Mouse (Mus musculus) heart, postnatal 0 days (tissue): ENCODE measurements at regions not wholly inside any gene's neighbourhood (a gene's known extent, or its start where the extent isn't known, plus 50 kb on each side); places are given as distances from the start of the nearest gene placed in this dataset.

Source experiments
- ATAC-seq: fragments of 200-750 bp; cut with Nextera tagmentation; 2 replicates; pipeline ENCODE4 v1.8.0; 2017; ENCODE audit warnings: low read depth, moderate number of reproducible peaks, moderate library complexity; ENCODE audit not compliant: insufficient read depth
- DNase-seq: peaks from one replicate; pipeline ENCODE4 v3.0.0-alpha.2; 2016; ENCODE audit warnings: low spot score
- H3K27ac ChIP-seq: fragments of 300-500 bp; sonication (generic); 2 replicates; pipeline ENCODE4 v1.5.1; 2014; ENCODE audit warnings: low read depth, mild to moderate bottlenecking
- H3K27me3 ChIP-seq: fragments of 300-500 bp; sonication (generic); 2 replicates; pipeline ENCODE4 v1.6.1; 2014; ENCODE audit warnings: low read length, mixed read lengths; ENCODE audit not compliant: control insufficient read depth, insufficient read depth
- H3K36me3 ChIP-seq: fragments of 300-500 bp; sonication (generic); replicated peaks from 2 replicates; pipeline ENCODE4 v1.6.1; 2014; ENCODE audit warnings: low read length, mixed read lengths; ENCODE audit not compliant: control insufficient read depth, insufficient read depth
- H3K4me1 ChIP-seq: fragments of 300-500 bp; sonication (generic); 2 replicates; pipeline ENCODE4 v1.6.1; 2014; ENCODE audit warnings: antibody characterized with exemption; ENCODE audit not compliant: control insufficient read depth, insufficient read depth
- H3K4me2 ChIP-seq: fragments of 300-500 bp; sonication (generic); 2 replicates; pipeline ENCODE4 v1.6.1; 2014; ENCODE audit warnings: low read depth, mild to moderate bottlenecking, low read length, moderate library complexity
- H3K4me3 ChIP-seq: fragments of 300-500 bp; sonication (generic); 2 replicates; pipeline ENCODE4 v1.5.1; 2014; ENCODE audit warnings: low read depth, low read length
- H3K9ac ChIP-seq: fragments of 300-500 bp; sonication (generic); replicated peaks from 2 replicates; pipeline ENCODE4 v1.6.1; 2014; ENCODE audit warnings: low read depth, low read length, mixed read lengths
- H3K9me3 ChIP-seq: fragments of 300-500 bp; sonication (generic); replicated peaks from 2 replicates; pipeline ENCODE4 v1.6.1; 2016; ENCODE audit warnings: low read length; ENCODE audit not compliant: control insufficient read depth
- CTCF ChIP-seq: IDR thresholded peaks from 2 replicates; pipeline ENCODE4 v1.5.1; 2016; ENCODE audit warnings: antibody characterized with exemption, control low read depth, low read depth
- EP300 ChIP-seq: IDR thresholded peaks from 2 replicates; pipeline ENCODE4 v1.6.1; 2016; ENCODE audit warnings: antibody characterized with exemption, low read depth
- WGBS: fragments of 180-500 bp; shearing (Covaris S2); extraction: QIAGEN DNeasy Blood & Tissue Kit; methylation state at CpG from one replicate; pipeline ENCODE4 v1.1.7; 2014; 5-methylcytosine and 5-hydroxymethylcytosine counted together

DNA sequence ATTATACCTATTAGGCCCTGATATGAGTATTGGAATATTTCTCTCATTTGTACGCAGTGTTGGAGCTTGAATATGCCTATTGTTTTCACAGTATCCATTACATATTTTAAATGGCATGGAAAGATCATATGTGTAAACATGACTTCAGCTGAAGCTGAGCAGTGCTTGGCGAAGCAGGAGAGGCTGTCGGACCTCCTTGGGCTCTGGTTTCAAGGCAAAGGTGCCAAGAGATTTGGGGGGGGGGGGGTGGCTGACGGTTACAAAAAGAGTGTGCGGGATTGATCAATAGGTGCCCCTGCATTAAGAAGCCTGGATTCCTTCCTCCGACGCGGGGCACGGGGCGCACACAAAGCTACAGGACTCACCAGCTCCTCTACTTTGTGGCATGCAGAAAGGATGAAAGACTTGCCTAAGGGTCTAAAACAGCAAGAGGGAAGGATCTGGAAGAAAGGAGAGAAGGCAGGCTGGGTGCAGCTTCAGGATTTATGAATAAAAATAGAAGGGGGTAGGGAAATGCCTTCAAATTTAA lies 2381.9 kb upstream of the Gm7489 start:
- Histone ChIP-seq H3K9ac (no peak overlapping the region), H3K27me3 (no peaks in the 10 kb centered on the region), H3K27ac (no peak overlapping the region), H3K4me1 (no peaks in the 10 kb centered on the region), H3K36me3 (no peaks in the 10 kb centered on the region), H3K4me2 (peak overlapping the region; percentile 46; the same call in 1 of the 2 replicates), H3K4me3 (no peak overlapping the region), H3K9me3 (no peaks in the 10 kb centered on the region)
- TF ChIP-seq CTCF: no peak
- TF ChIP-seq EP300: no peak
- 45% methylated on average over 10 of the region's 10 CpGs for WGBS
- ATAC-seq: no peak
- DNase-seq: no peak

DNA sequence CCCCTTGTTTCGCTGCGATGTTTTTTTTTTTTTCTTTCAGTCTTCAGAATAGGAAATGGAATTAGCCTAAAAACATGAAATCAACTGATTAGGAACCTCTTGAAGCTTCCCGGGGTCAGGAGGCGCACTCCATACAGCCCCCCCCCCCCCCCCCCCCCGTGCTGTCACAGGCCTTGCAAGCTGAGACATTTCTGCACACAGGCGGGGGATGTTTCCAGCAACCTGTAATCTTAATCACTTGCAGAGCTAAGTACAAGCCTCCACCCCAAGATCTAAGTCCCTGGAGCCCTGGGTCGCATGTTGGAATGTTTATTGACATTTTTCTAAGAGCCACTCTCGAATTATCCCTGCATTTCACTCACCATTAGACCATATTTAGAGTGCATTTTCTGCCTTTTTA lies 2381.4 kb upstream of the Gm7489 start:
- Histone ChIP-seq H3K4me2 (peak overlapping the region; percentile 46), H3K36me3 (no peaks in the 10 kb centered on the region), H3K4me1 (no peaks in the 10 kb centered on the region), H3K4me3 (no peak overlapping the region), H3K27ac (no peak overlapping the region), H3K9ac (no peak overlapping the region), H3K9me3 (no peaks in the 10 kb centered on the region), H3K27me3 (no peaks in the 10 kb centered on the region)
- no peak for DNase-seq
- TF ChIP-seq EP300 (no peak), CTCF (no peak)
- ATAC-seq: no peak
- 22% methylated on average over 7 of the region's 8 CpGs for WGBS

DNA sequence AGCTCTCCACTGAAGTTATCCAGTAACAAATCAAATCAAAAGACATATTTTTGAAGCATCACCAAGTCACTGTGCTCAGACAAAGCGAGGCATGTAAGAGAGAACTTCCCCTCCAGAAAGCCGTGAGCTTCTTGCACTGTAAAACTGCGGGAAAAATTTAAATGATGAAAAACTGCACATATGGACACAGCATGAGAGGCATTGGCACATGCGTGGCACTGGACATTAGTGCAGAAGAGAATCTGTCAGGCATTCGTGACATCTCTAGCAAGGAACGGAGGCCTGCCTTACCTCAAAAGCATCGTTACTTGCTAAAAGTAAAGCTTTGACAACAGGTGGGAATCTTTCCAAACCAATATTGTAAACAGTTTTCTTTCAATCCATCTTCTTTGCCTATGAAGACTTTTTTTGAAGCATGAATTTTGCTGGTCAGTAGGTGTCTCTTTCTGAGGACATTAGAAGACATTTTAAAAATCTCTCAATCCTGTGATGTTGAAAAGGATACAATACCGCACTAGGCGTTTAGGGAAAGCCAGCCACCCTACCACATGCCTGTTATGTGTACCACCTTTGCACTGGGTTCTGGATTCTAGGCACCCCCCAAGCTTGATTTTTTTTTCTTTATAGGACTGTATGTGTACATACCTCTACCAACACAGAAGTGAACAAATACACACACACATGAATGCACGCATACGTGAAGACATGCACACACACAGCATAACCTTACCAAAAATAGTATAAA lies 2380.5 kb upstream of the Gm7489 start:
- Histone ChIP-seq H3K4me3 (no peak overlapping the region), H3K36me3 (no peaks in the 10 kb centered on the region), H3K4me2 (no peak overlapping the region), H3K9me3 (no peaks in the 10 kb centered on the region), H3K9ac (no peak overlapping the region), H3K27ac (no peak overlapping the region), H3K4me1 (no peaks in the 10 kb centered on the region), H3K27me3 (no peaks in the 10 kb centered on the region)
- no peak for TF ChIP-seq CTCF
- TF ChIP-seq EP300: no peak
- DNase-seq (no peak), ATAC-seq (no peak)
- 83% methylated on average over 11 of the region's 11 CpGs for WGBS

DNA sequence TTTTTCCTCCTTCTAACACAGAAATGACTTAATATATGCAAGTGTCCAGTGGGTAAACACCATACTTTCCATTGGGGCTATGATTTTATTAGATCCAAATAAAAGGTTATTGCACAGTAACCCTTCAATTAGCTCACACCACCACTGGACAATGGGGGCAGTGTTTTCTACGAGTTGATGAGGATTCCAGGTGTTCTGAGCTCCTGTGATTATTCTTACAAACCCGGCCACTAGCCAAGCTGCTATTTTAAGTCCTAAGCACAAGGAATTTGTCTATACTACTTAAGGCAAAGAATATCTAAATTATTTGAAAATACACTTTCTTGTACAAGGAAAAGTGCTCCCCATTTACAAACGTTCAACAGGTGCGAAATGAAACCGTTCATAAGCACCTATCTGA lies 2379.9 kb upstream of the Gm7489 start:
- no peaks in the 10 kb centered on the region for H3K36me3 ChIP-seq
- 79% methylated on average over 5 of the region's 5 CpGs for WGBS
- no peak overlapping the region for H3K4me3 ChIP-seq
- no peaks in the 10 kb centered on the region for H3K4me1 ChIP-seq
- ATAC-seq (no peak), DNase-seq (no peak)
- H3K27me3 ChIP-seq: no peaks in the 10 kb centered on the region
- H3K4me2 ChIP-seq: no peak overlapping the region
- H3K27ac ChIP-seq: no peak overlapping the region
- H3K9me3 ChIP-seq: no peaks in the 10 kb centered on the region
- H3K9ac ChIP-seq: no peak overlapping the region
- TF ChIP-seq EP300 (no peak), CTCF (no peak)

DNA sequence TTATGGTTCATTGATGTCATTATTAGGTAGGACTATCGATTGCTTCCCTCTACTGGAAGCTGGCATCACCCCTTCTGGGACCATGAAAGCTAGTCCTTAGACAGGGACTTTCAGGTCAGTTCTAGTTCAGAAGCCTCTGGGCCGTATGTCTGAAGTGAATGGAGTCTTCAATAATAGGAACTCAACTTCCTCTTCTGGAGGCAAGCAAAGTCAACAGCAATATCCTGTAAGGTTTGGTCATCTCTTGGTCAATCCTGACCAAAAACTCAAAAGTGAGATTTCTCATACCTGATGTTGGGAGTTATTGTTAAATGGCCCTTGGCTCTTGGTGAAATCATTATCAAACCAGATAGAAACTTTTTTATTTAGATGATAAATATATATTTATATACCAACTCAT lies 2377.6 kb upstream of the Gm7489 start:
- H3K27ac ChIP-seq: no peak overlapping the region
- H3K4me2 ChIP-seq: no peak overlapping the region
- H3K9ac ChIP-seq: no peak overlapping the region
- H3K27me3 ChIP-seq: no peaks in the 10 kb centered on the region
- no peak for ATAC-seq
- no peaks in the 10 kb centered on the region for H3K4me1 ChIP-seq
- H3K36me3 ChIP-seq: no peaks in the 10 kb centered on the region
- H3K4me3 ChIP-seq: no peak overlapping the region
- DNase-seq: no peak
- no peaks in the 10 kb centered on the region for H3K9me3 ChIP-seq
- TF ChIP-seq CTCF (no peak), EP300 (no peak)
- WGBS: 79% methylated on average over 2 of the region's 2 CpGs

DNA sequence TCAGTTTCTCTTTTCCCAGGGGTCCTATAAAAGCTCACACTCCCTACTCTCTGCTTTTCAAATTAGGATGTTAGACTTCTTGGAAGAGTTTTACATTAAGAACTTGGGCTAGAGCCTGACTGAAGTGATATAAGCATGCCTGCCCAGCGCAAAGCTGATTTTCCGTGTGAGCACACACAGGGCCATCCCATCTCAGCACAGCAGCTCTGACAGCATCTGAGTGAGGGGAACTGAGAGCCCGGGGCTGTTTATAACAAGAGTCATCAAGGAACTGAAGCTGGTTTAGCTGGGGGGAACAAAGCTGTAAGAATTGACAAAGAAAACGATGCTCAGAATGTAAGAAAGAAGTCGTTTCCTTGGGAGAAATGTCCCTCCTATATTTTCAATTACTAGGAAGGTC lies 2373.4 kb upstream of the Gm7489 start:
- ATAC-seq: no peak
- H3K27ac ChIP-seq: no peak overlapping the region
- H3K4me3 ChIP-seq: no peak overlapping the region
- 52% methylated on average over 5 of the region's 5 CpGs for WGBS
- no peak for DNase-seq
- H3K9me3 ChIP-seq: no peaks in the 10 kb centered on the region
- H3K9ac ChIP-seq: no peak overlapping the region
- no peaks in the 10 kb centered on the region for H3K27me3 ChIP-seq
- no peak overlapping the region for H3K4me2 ChIP-seq
- H3K4me1 ChIP-seq: no peaks in the 10 kb centered on the region
- TF ChIP-seq CTCF (no peak), EP300 (no peak)
- no peaks in the 10 kb centered on the region for H3K36me3 ChIP-seq
